Mouse (Mus musculus): ENCODE measurements at regions not wholly inside any gene's neighbourhood (a gene's known extent, or its start where the extent isn't known, plus 50 kb on each side); places are given as distances from the start of the nearest gene placed in this dataset.

- ATAC-seq (ENCODE audit: extremely low read depth, insufficient number of reproducible peaks, low FRiP score, poor library complexity, severe bottlenecking) = no peak
Observed at GRCm38 (mm10) chr3:50761766-50762165, 318.4 kb upstream of the Slc7a11 start.

DNA sequence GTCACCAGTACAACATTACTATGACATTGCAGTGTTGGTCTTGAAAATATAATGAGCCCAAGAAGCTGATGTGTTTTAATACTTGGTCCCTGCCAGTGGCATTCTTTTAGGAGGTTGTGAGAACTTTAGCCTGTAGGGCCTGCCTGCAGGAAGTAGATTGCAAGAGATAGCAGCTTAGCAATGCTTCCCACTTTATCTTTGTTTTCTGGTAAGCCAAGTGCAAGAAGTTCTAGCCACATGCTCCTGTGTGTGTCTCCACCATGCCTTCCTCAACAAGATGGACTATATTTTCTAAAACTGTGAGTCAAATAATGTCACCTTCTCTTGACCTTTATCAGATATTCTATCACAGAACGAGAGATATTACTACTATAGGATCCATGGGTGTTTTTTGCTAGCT lies 314.7 kb upstream of the Slc7a11 start:
- ATAC-seq (ENCODE audit: extremely low read depth, insufficient number of reproducible peaks, low FRiP score, poor library complexity, severe bottlenecking) = no peak

GRCm38 (mm10) chr3:50737173-50737572 lies 293.8 kb upstream of the Slc7a11 start:
- ATAC-seq (ENCODE audit: extremely low read depth, insufficient number of reproducible peaks, low FRiP score, poor library complexity, severe bottlenecking) = no peak

- ATAC-seq (ENCODE audit: extremely low read depth, insufficient number of reproducible peaks, low FRiP score, poor library complexity, severe bottlenecking) = no peak
Observed at GRCm38 (mm10) chr3:50719035-50719434, 275.6 kb upstream of the Slc7a11 start.

DNA sequence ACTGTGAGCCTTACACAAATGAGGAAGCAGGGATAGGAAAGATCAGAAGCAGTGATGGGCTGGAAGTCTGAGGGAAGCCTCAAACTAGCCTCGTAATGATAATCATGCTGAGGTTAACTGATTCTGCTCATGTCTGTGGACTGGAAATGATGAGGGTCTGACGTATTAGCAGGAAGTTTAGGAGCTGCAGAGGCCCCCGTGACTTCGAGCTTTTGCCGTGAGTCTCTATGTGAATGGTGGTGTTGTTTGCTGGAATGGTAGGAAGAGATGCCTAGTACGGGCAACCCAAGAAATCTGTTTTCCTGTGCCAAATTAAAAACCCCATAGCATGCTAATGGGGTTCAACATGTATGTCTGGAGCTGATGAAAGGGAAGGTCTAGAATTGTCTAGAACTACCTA lies 270.0 kb upstream of the Slc7a11 start:
- no peak for ATAC-seq (ENCODE audit: extremely low read depth, insufficient number of reproducible peaks, low FRiP score, poor library complexity, severe bottlenecking)

GRCm38 (mm10) chr3:50709415-50709989 lies 266.1 kb upstream of the Slc7a11 start:
- no peak for ATAC-seq (ENCODE audit: extremely low read depth, insufficient number of reproducible peaks, low FRiP score, poor library complexity, severe bottlenecking)

DNA sequence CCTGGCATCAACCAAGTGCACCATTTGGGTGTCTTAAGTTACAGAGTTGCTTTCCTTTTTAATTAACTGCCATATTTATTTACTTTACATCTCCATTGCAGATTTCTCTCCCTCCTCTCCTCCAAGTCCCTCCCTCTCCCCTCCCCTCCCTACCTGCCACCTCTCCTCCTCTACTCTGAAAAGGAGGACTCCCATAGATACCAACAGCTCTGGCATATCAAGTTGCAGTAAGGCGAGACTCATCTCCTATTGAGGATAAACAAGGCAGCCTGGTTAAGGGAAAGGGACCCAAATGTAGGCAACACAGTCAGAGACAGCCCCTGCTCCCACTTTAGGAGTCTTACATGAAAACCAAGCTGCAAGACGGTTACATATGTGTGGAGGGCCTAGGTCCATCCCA lies 263.3 kb upstream of the Slc7a11 start:
- ATAC-seq (ENCODE audit: extremely low read depth, insufficient number of reproducible peaks, low FRiP score, poor library complexity, severe bottlenecking) = no peak

GRCm38 (mm10) chr3:50694904-50695680 lies 251.7 kb upstream of the Slc7a11 start:
- ATAC-seq (ENCODE audit: extremely low read depth, insufficient number of reproducible peaks, low FRiP score, poor library complexity, severe bottlenecking) = no peak

GRCm38 (mm10) chr3:50694497-50694896 lies 251.1 kb upstream of the Slc7a11 start:
- ATAC-seq (ENCODE audit: extremely low read depth, insufficient number of reproducible peaks, low FRiP score, poor library complexity, severe bottlenecking) = no peak

DNA sequence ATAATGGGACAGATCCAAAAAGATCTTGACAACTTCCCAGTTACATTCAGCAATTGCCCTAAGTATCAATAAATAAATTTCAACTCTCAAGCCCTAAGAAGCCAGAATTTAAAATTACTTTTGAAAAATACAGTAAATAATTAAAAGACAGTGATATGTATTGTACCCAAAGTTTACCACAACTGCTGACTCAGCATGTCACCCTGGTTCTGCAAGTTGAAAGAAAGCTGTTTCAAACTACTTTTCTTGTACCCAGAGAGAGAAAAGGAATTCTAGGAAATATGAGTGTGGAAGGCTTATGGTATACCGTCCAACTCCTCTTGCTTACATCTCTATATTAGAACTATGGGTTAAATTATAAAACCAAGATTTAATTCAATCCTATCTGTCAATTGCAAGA lies 248.9 kb upstream of the Slc7a11 start:
- no peak for ATAC-seq (ENCODE audit: extremely low read depth, insufficient number of reproducible peaks, low FRiP score, poor library complexity, severe bottlenecking)

DNA sequence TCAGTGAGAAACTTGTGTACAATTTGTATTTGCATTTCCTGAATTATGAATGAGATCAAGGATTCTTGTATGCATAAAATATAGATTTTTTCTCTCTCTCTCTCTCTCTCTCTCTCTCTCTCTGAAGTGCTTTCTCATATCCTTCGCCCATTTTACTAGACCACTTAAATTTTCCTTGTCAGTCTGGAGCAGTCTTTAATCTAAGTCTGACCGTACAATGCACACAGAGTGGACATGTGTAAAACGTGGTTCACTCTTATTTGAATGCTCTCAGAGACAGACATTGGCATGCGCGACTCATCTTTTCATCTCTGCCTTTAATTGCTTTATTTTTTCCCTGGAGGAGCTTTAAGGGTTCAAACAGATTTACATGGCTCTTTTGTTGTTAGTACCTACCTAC lies 247.3 kb upstream of the Slc7a11 start:
- no peak for ATAC-seq (ENCODE audit: extremely low read depth, insufficient number of reproducible peaks, low FRiP score, poor library complexity, severe bottlenecking)

- no peak for ATAC-seq (ENCODE audit: extremely low read depth, insufficient number of reproducible peaks, low FRiP score, poor library complexity, severe bottlenecking)
Observed at GRCm38 (mm10) chr3:50689375-50689774, 246.0 kb upstream of the Slc7a11 start.

DNA sequence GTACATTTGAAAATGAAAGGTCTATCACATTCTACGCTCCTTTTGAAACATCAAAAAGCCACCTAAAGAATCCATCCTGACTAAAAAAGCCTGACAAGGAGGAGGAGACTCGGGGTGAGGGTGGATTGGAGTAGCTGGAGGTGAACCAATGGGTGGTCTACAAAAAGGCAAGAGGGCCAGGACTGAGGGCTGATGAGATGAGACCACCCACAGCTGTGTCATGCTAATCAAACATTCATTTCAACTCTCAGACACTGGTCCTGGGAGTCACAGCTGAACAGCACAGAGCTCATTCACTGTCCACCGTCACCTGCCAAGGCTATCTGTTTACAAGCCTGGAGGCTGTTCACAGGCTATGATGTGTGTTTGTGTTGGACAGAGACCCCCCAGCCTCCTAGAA lies 244.3 kb upstream of the Slc7a11 start:
- no peak for ATAC-seq (ENCODE audit: extremely low read depth, insufficient number of reproducible peaks, low FRiP score, poor library complexity, severe bottlenecking)

GRCm38 (mm10) chr3:50678611-50678988 lies 235.2 kb upstream of the Slc7a11 start:
- ATAC-seq (ENCODE audit: extremely low read depth, insufficient number of reproducible peaks, low FRiP score, poor library complexity, severe bottlenecking) = no peak

- no peak for ATAC-seq (ENCODE audit: extremely low read depth, insufficient number of reproducible peaks, low FRiP score, poor library complexity, severe bottlenecking)
Observed at GRCm38 (mm10) chr3:50677953-50678610, 234.7 kb upstream of the Slc7a11 start.

- no peak for ATAC-seq (ENCODE audit: extremely low read depth, insufficient number of reproducible peaks, low FRiP score, poor library complexity, severe bottlenecking)
Observed at GRCm38 (mm10) chr3:50675769-50676168, 232.4 kb upstream of the Slc7a11 start.

GRCm38 (mm10) chr3:50674860-50675566 lies 231.6 kb upstream of the Slc7a11 start:
- no peak for ATAC-seq (ENCODE audit: extremely low read depth, insufficient number of reproducible peaks, low FRiP score, poor library complexity, severe bottlenecking)

DNA sequence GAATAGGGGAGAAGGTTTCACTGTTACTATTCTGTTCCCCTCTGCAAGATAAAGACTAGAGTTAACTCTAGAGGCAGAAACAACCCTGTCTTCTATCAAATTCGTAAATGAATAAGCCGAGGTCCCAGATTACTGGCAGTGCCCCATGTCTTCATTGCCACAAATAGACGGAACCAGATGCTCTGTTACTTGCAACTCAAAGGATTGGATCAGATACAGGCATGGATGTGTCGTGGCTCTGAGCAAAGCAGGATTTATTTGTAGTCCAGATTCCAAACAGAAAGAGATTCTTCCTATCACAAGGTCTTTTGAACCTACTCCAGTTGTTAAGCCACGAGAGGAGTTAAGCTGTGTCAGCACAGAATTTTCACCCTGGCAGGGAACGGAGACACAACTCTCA lies 221.9 kb upstream of the Slc7a11 start:
- ATAC-seq (ENCODE audit: extremely low read depth, insufficient number of reproducible peaks, low FRiP score, poor library complexity, severe bottlenecking) = no peak

GRCm38 (mm10) chr3:50660966-50661365 lies 217.6 kb upstream of the Slc7a11 start:
- no peak for ATAC-seq (ENCODE audit: extremely low read depth, insufficient number of reproducible peaks, low FRiP score, poor library complexity, severe bottlenecking)

DNA sequence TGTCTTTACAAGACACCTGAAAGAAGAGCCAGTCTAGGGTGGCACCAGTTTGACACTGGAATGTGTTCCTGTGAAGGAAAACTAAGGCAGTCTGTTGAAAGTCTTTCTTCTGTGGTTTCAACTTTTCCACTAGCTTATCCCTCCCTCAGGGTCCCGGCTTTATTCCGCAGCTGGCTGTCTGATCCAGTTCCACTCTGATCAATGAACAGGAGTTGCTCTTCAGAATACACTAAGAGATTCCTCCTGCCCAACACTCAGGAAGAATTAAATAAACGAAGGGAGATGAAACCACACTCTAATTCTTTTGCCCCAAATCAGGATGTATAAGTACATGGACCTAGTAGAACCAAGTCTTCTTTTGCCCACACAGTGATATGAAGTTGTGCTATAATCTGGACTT lies 217.2 kb upstream of the Slc7a11 start:
- ATAC-seq (ENCODE audit: extremely low read depth, insufficient number of reproducible peaks, low FRiP score, poor library complexity, severe bottlenecking) = no peak

Measured in neutrophil, adult 5-6 weeks (primary cell).